Mouse (Mus musculus) myocyte (in vitro differentiated cells): ENCODE data around the gene Il5.

ENCODE experiments used
- MAX ChIP-seq: IDR thresholded peaks from one replicate; pipeline ENCODE4 v1.6.1; 2011; ENCODE audit warnings: low read depth, mild to moderate bottlenecking, control low read depth
- POLR2A ChIP-seq: IDR thresholded peaks from one replicate; pipeline ENCODE4 v1.6.1; 2011; ENCODE audit warnings: low read depth, mild to moderate bottlenecking, control low read depth, moderate library complexity; ENCODE audit not compliant: insufficient read length

DNA sequence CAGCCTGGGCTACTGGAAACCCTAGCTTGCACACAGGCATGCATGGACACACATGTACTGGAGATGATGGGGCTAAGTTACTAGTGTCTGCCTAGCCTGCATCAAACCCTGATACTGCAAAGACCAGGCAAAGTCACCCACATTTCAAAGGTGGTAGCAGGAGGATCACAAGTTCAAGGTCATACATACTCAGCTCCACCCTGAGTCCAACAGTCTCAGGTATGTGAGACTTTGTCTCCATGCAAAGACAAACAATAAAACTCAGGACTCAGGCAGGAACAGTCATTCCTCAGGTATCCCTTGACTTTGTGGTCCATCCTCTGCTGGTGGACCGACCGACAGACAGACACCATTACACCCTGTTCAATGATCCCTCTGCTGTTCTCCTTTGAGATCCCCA, 41.8 kb downstream of the Il5 start:
- TF ChIP-seq POLR2A (no peak), MAX (no peak)
